Mouse (Mus musculus) heart, adult 2 months (tissue): Measurements from ENCODE around the gene Galnt7. TPM values are rescaled to one million over a fixed set of nuclear protein-coding genes. Genes with fewer than 3 reads are reported as not detected.

ENCODE experiments used
- DNase-seq, 2 experiments: peaks; one replicate each; pipeline ENCODE4 v3.0.0; 2021
- H3K27ac ChIP-seq: fragments of 200-600 bp; 2 replicates; pipeline ENCODE4 v1.8.1; 2022
- H3K27me3 ChIP-seq: fragments of 200-500 bp; 2 replicates; pipeline ENCODE4 v1.6.1; 2012; ENCODE audit warnings: mild to moderate bottlenecking, low read length, inconsistent platforms, mixed read lengths; ENCODE audit not compliant: control insufficient read depth, insufficient read depth
- H3K36me3 ChIP-seq: fragments of 200-500 bp; 2 replicates; pipeline ENCODE4 v1.6.1; 2012; ENCODE audit warnings: low read length, inconsistent platforms; ENCODE audit not compliant: control insufficient read depth, insufficient read depth
- H3K4me1 ChIP-seq: fragments of 200-500 bp; 2 replicates; pipeline ENCODE4 v1.6.1; 2011; ENCODE audit warnings: low read length; ENCODE audit not compliant: control insufficient read depth, insufficient read depth
- H3K4me3 ChIP-seq: fragments of 200-600 bp; 2 replicates; pipeline ENCODE4 v1.8.1; 2022
- H3K79me2 ChIP-seq: fragments of 200-500 bp; replicated peaks from 2 replicates; pipeline ENCODE4 v1.6.1; 2012; ENCODE audit warnings: mild to moderate bottlenecking, inconsistent platforms, low read length, moderate library complexity, mixed read lengths; ENCODE audit not compliant: control insufficient read depth, insufficient read depth
- H3K9ac ChIP-seq: fragments of 200-500 bp; 2 replicates; pipeline ENCODE4 v1.6.1; 2012; ENCODE audit warnings: low read depth, mild to moderate bottlenecking, control low read depth, inconsistent platforms, low read length, mixed read lengths
- CTCF ChIP-seq: fragments of 200-600 bp; IDR thresholded peaks from 2 replicates; pipeline ENCODE4 v1.8.1; 2022; ENCODE audit warnings: antibody characterized with exemption, mild to moderate bottlenecking, moderate library complexity
- EP300 ChIP-seq: fragments of 200-500 bp; IDR thresholded peaks from 2 replicates; pipeline ENCODE4 v1.6.1; 2011; ENCODE audit warnings: low read depth, low read length, control low read depth; ENCODE audit not compliant: insufficient read depth
- POLR2A ChIP-seq: fragments of 200-500 bp; IDR thresholded peaks from 2 replicates; pipeline ENCODE4 v1.6.1; 2011; ENCODE audit warnings: mild to moderate bottlenecking, low read depth, low read length, control low read depth; ENCODE audit not compliant: insufficient read depth
- WGBS: fragments of 180-500 bp; shearing (Covaris S2); methylation state at CpG from one replicate; pipeline ENCODE4 v1.1.7; 2018; 5-methylcytosine and 5-hydroxymethylcytosine counted together
- intact Hi-C: fragments of 180-260 bp; cut with DNase I; formaldehyde crosslinking; loops from one replicate; pipeline ENCODE4 v1.15.1; 2025
- polyA plus RNA-seq: library from polyadenylated mRNA; depleted of rRNA; stranded (reverse); fragments of >200 nt; gene quantifications from 2 replicates; pipeline ENCODE4 v1.2.3, GENCODE M21; 2012
- total RNA-seq, 2 experiments: library from RNA; stranded (reverse); gene quantifications; 2 replicates each; pipeline ENCODE4 v1.2.3; 2021

Gene Galnt7
- total and polyA plus RNA-seq, 3 experiments: 1.7 to 4.8 (median 4.5) TPM

- TF ChIP-seq POLR2A (no peak), EP300 (no peak), CTCF (peak; percentile 26)
- DNase-seq: no peak
Observed at GRCm38 (mm10) chr8:57569400-57569795, 83.4 kb downstream of the Galnt7 start.

GRCm38 (mm10) chr8:57568633-57569399 is 84.0 kb downstream of the Galnt7 start:
- Histone ChIP-seq H3K79me2 (no peaks in the 10 kb centered on the region), H3K27ac (no peak overlapping the region), H3K27me3 (no peaks in the 10 kb centered on the region), H3K9ac (no peak overlapping the region), H3K4me1 (0 out of 2 replicates have a peak, but pooled peaks cover 1% of the 10 kb centered on the region), H3K4me3 (no peak overlapping the region), H3K36me3 (no peaks in the 10 kb centered on the region)
- TF ChIP-seq EP300 (no peak), CTCF (no peak), POLR2A (no peak)
- no peak for DNase-seq
- intact Hi-C loops: no loop called here
- WGBS: 94% methylated on average over 18 of the region's 18 CpGs

More at GRCm38 (mm10) chr8:57569400-57569795, 83.4 kb downstream of the Galnt7 start:
- 0 out of 2 replicates have a peak, but pooled peaks cover 1% of the 10 kb centered on the region for H3K4me1 ChIP-seq
- no peaks in the 10 kb centered on the region for H3K79me2 ChIP-seq
- 52% methylated on average over 11 of the region's 11 CpGs for whole genome bisulfite sequencing
- no peaks in the 10 kb centered on the region for H3K27me3 ChIP-seq
- H3K4me3 ChIP-seq: no peak overlapping the region
- H3K27ac ChIP-seq: no peak overlapping the region
- H3K36me3 ChIP-seq: no peaks in the 10 kb centered on the region
- no peak overlapping the region for H3K9ac ChIP-seq
- intact Hi-C loops: no loop called here

- Histone ChIP-seq H3K27ac (no peak overlapping the region), H3K79me2 (no peaks in the 10 kb centered on the region), H3K9ac (no peak overlapping the region), H3K27me3 (no peaks in the 10 kb centered on the region), H3K4me3 (no peak overlapping the region), H3K36me3 (no peaks in the 10 kb centered on the region), H3K4me1 (0 out of 2 replicates have a peak, but pooled peaks cover 1% of the 10 kb centered on the region)
- intact Hi-C loops: no loop called here
- DNase-seq: no peak
- WGBS: 93% methylated on average over 7 of the region's 7 CpGs
- TF ChIP-seq POLR2A: no peak
- no peak for TF ChIP-seq EP300
- TF ChIP-seq CTCF: no peak
Observed at GRCm38 (mm10) chr8:57567998-57568397, 84.8 kb downstream of the Galnt7 start.

GRCm38 (mm10) chr8:57565039-57565438 is 87.8 kb downstream of the Galnt7 start:
- no peak for TF ChIP-seq CTCF
- TF ChIP-seq EP300: no peak
- no peak for TF ChIP-seq POLR2A
- no peaks in the 10 kb centered on the region for H3K27me3 ChIP-seq

GRCm38 (mm10) chr8:57563726-57564125 is 89.1 kb downstream of the Galnt7 start:
- H3K4me3 ChIP-seq: no peak overlapping the region
- H3K79me2 ChIP-seq: no peaks in the 10 kb centered on the region
- H3K4me1 ChIP-seq: no peaks in the 10 kb centered on the region
- TF ChIP-seq EP300 (no peak), CTCF (no peak), POLR2A (no peak)
- no peaks in the 10 kb centered on the region for H3K27me3 ChIP-seq
- no peak overlapping the region for H3K27ac ChIP-seq
- 97% methylated on average over 15 of the region's 15 CpGs for WGBS
- no peaks in the 10 kb centered on the region for H3K36me3 ChIP-seq
- H3K9ac ChIP-seq: no peak overlapping the region
- intact Hi-C loops: no loop called here
- no peak for DNase-seq

More at GRCm38 (mm10) chr8:57565039-57565438, 87.8 kb downstream of the Galnt7 start:
- Histone ChIP-seq H3K27ac (no peak overlapping the region), H3K79me2 (no peaks in the 10 kb centered on the region), H3K4me3 (no peak overlapping the region), H3K9ac (no peak overlapping the region), H3K4me1 (0 out of 2 replicates have a peak, but pooled peaks cover 1% of the 10 kb centered on the region), H3K36me3 (no peaks in the 10 kb centered on the region)
- no peak for DNase-seq
- WGBS: 26% methylated on average over 6 of the region's 6 CpGs
- intact Hi-C loops: no loop called here

- H3K36me3 ChIP-seq: no peaks in the 10 kb centered on the region
- H3K27me3 ChIP-seq: no peaks in the 10 kb centered on the region
- DNase-seq: no peak
- no peak overlapping the region for H3K27ac ChIP-seq
- no peak overlapping the region for H3K4me3 ChIP-seq
- no peaks in the 10 kb centered on the region for H3K4me1 ChIP-seq
- H3K9ac ChIP-seq: no peak overlapping the region
- TF ChIP-seq POLR2A (no peak), EP300 (no peak), CTCF (no peak)
- intact Hi-C loops: no loop called here
- WGBS: 94% methylated on average over 3 of the region's 3 CpGs
- no peaks in the 10 kb centered on the region for H3K79me2 ChIP-seq
Observed at GRCm38 (mm10) chr8:57562741-57563140, 90.1 kb downstream of the Galnt7 start.
